Mouse (Mus musculus): ENCODE measurements around the gene Cers1.

DNA sequence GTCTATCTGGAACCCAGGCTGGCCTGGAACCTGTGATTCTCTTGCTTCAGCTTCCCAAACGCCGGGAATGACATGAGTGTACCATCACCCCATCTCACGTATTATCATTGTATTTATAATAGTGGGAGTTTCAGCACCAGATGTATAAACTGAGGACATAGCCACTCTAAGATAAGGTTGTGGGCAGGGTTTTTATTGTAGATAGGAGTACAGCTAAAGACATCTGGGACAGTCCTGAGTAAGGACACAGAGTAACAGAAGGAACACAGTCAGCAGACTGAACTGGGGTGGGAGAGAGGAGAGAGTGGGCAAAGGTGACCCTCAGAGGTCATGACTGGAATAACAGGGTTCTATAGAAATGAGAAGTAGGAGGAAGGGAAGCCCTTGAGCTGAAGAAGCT, 47.9 kb upstream of the Cers1 start:
- TF ChIP-seq POLR2A (IDR thresholded peaks at IDR 0.05; ENCODE audit: insufficient read depth, low read depth, low read length) (no peak), EP300 (IDR thresholded peaks at IDR 0.05; ENCODE audit: insufficient read depth, low read depth, low read length) (no peak), CTCF (IDR thresholded peaks at IDR 0.05) (no peak)
